Mouse (Mus musculus) layer of hippocampus, postnatal 36 days (tissue): Measurements from ENCODE around the gene Racgap1. TPM values are rescaled to one million over a fixed set of nuclear protein-coding genes. Genes with fewer than 3 reads are reported as not detected.

ENCODE experiments used
- DNase-seq, 2 experiments: peaks; one replicate each; pipeline ENCODE4 v3.0.0; 2022
- total RNA-seq, 2 experiments: library from RNA; stranded (reverse); gene quantifications; 2 replicates each; pipeline ENCODE4 v1.2.3; 2021

Gene Racgap1
- total RNA-seq, 2 experiments from 2014 or later = 5.2 TPM

- DNase-seq = peak; percentile 62 to 67
Measured at GRCm38 (mm10) chr15:99663964-99664599, 12.6 kb upstream of the Racgap1 start.

- DNase-seq = no peak
Measured at GRCm38 (mm10) chr15:99662371-99662770, 10.9 kb upstream of the Racgap1 start.

- DNase-seq = no peak
Measured at GRCm38 (mm10) chr15:99661121-99661830, 9.8 kb upstream of the Racgap1 start.

GRCm38 (mm10) chr15:99658437-99658836 lies 7.0 kb upstream of the Racgap1 start:
- DNase-seq = no peak

- no peak for DNase-seq
Measured at GRCm38 (mm10) chr15:99655956-99656355, 4.5 kb upstream of the Racgap1 start.

GRCm38 (mm10) chr15:99653876-99654275 lies 2.4 kb upstream of the Racgap1 start:
- DNase-seq = no peak

- no peak for DNase-seq
Measured at GRCm38 (mm10) chr15:99653291-99653690, 1.8 kb upstream of the Racgap1 start.

- DNase-seq = no peak
Measured at GRCm38 (mm10) chr15:99651984-99652872, 772 bp upstream of the Racgap1 start.

GRCm38 (mm10) chr15:99650304-99650703 lies 1.2 kb downstream of the Racgap1 start:
- DNase-seq = no peak

- DNase-seq = no peak
Measured at GRCm38 (mm10) chr15:99649067-99649761, 2.2 kb downstream of the Racgap1 start.

- no peak for DNase-seq
Measured at GRCm38 (mm10) chr15:99648326-99648725, 3.1 kb downstream of the Racgap1 start.

GRCm38 (mm10) chr15:99644776-99645175 lies 6.7 kb downstream of the Racgap1 start:
- DNase-seq = peak in 1 of 2 experiments; percentile 33

GRCm38 (mm10) chr15:99643832-99644231 lies 7.6 kb downstream of the Racgap1 start:
- no peak for DNase-seq

- no peak for DNase-seq
Measured at GRCm38 (mm10) chr15:99642622-99643021, 8.8 kb downstream of the Racgap1 start.

GRCm38 (mm10) chr15:99638124-99638485 lies 13.4 kb downstream of the Racgap1 start:
- DNase-seq = no peak

- DNase-seq = no peak
Measured at GRCm38 (mm10) chr15:99637405-99638123, 13.9 kb downstream of the Racgap1 start.

- DNase-seq = no peak
Measured at GRCm38 (mm10) chr15:99634702-99635101, 16.8 kb downstream of the Racgap1 start.

GRCm38 (mm10) chr15:99631618-99632017 lies 19.8 kb downstream of the Racgap1 start:
- DNase-seq = no peak

GRCm38 (mm10) chr15:99622063-99622462 lies 29.4 kb downstream of the Racgap1 start:
- no peak for DNase-seq

- DNase-seq = peak; percentile 36 to 58
Measured at GRCm38 (mm10) chr15:99619821-99620220, 31.6 kb downstream of the Racgap1 start.

GRCm38 (mm10) chr15:99618595-99618994 lies 32.9 kb downstream of the Racgap1 start:
- no peak for DNase-seq

- DNase-seq = no peak
Measured at GRCm38 (mm10) chr15:99615246-99615645, 36.2 kb downstream of the Racgap1 start.
